Mouse (Mus musculus): Measurements from ENCODE around the gene Ppp2r2c.

GRCm38 (mm10) chr5:36946445-36946844 lies 78.1 kb downstream of the Ppp2r2c start:
- TF ChIP-seq POLR2A (IDR thresholded peaks at IDR 0.05; ENCODE audit: borderline replicate concordance, extremely low read depth, low read depth, low read length) (no peak), CTCF (IDR thresholded peaks at IDR 0.05; ENCODE audit: insufficient read depth, low read length) (peak; percentile 94)

Measured in lung, adult 2 months (tissue).